Mouse (Mus musculus): ENCODE results near the gene Cd200.
"Not testable (repeated sequence)": the region's sequence is repeated elsewhere in the genome, so short reads cannot be mapped to it uniquely, and the experiment has no call there.

Gene Cd200

DNA sequence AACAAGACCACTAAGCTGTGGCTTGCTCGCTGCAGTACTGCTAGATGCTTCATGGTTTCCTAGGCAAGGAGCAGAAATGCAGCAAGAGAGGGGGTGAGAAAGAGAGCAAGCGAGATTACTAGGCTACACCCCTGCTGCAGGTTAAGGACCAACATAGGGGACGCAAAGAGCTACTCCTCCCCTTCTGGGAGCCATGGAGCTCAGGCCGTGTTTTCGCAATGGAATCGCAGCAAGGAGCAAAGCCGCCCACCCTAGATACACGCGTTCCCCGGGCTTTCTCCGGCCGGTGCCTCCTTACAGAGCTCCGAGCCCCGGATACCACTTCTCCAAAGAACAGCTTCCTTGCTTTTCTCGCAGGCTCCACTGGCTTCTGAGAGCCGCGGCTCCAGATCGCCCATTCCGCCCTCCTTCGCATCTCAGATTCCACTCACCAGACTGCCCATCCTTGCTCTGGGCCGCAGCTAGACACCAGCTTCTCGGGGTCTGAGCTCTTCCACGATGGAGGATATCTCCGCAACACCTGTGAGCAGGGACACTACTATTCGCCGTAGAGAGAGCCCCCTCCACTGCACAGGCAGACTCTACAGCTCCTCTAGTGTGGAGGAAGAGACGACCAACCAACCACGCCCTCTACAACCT, at the start of gene Cd200:
Gene Cd200 (minus strand): TSS at position 629 of the 639 bp plus-strand sequence.
- peak; percentile 45 for DNase-seq (ENCODE audit: low read depth, low spot score)

DNA sequence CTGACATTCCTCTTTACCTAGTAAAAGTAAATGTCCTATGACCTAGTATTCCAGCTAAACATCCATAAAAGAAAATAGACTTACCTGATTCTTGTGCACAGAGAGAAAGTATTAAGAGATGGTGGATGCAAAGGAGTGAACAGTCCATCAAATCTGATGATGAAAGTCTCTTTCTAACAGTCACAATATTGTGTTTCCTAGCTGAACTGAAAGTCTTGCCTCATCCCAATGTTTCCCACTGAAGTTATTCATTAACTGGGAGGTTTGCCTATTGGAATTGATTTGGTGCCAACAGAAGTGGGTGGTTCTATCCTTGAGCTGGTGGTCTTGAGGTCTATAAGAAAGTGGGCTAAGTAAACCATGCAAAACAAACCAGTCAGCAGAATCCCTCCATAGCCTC, 45.9 kb upstream of the Cd200 start:
- DNase-seq (ENCODE audit: low read depth, low spot score) = no peak

DNA sequence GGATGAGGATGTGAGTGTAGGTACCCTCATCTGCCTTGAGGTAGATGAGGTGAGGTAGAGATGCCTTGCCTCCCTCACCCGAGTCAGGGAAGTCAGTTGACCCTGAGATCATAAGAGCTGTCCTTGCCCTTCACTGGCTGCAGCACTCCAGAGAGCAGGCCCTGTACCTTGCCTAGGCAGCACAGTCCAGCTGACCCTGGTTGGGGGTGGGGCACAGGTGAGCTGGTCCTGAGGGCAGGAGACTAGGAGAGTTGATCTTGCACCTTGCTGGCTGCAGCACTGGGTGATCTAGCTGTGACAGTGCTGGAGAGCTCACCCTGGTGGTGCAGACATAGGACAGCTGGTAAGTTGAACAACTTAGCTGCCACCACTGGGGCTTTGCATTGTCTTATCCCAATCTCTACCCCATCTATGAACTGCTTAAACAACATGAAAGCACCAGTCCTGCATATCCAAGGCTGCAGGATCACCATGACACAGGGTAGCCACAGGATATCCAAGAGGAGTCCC, 28.4 kb upstream of the Cd200 start:
- no peak for DNase-seq (ENCODE audit: low read depth, low spot score)

DNA sequence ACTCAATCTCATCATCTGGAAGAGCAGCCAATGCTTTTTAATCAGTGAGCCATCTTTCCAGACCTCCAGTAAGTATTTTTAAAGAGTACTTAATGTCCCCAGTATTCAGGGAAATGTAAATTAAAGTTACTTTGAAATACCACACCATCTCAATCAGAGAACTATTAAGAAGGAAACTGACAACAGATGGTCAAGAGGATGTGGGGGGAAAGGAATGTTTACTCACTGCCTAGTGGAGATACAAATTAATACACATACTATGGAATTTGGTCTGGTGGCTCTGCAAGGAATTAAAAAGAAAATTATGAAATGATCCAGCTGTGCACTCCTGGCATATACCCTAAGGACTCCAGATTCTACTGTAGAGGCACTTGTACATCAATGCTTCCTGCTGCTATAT, 26.7 kb upstream of the Cd200 start:
- no peak for DNase-seq (ENCODE audit: low read depth, low spot score)

DNA sequence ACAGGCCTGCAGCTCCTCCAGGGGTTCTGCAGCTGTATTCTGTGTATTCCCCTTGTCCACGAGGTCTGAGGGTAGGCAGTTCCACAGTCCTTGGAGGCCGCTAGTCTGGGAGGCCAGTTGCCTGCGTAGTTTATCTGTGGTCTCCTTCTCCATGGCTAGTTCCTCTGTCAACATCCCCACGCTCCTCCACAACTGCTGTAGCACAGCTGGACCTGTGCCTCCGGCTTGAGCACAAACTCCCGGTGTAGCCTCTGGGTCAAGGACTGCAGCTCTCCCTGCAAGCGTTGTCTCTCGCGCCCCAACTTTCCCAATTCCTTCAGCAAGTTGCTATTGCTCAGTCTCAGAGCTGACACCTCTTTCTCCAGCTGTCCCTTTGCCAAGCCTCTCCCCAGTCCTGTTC, 18.8 kb upstream of the Cd200 start:
- no peak for DNase-seq (ENCODE audit: low read depth, low spot score)

DNA sequence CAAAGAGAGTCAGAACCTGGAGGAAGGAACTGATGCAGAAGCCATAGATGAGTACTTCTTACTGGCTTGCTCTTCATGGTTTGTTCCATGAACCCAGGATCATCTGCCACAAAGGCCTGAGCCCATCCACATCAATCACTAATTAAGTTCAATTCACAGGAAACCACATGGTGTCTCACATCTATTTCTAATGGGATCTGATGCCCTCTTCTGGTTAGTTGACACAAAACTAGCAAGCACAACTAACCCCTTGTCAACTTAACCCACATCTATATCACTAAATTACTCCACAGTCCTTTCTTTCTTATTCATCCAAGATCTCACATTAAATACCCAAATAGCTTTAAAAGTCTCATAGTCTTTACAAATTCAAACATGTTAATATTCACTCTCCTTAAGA, 4.6 kb upstream of the Cd200 start:
- peak; percentile 42 for DNase-seq (ENCODE audit: low read depth, low spot score)

DNA sequence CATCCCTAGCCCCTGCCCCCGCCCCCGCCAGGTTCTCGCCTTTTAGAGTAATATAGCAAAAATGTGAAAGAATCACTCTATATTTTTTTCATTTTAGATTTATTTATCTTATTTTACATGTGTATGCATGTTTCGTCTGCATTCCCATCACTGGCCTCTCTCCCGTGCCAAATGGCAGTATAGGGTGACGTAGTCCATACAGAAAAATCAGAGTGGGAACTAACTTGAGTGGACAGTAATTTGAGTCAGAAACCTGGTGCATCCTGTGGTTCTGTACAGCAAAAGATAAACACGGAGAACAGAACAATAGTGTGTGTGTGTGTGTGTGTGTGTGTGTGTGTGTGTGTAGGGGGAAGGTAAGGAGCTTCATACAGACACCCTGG, 202 bp upstream of the Cd200 start:
- DNase-seq (ENCODE audit: low read depth, low spot score) = not testable (repeated sequence)

DNA sequence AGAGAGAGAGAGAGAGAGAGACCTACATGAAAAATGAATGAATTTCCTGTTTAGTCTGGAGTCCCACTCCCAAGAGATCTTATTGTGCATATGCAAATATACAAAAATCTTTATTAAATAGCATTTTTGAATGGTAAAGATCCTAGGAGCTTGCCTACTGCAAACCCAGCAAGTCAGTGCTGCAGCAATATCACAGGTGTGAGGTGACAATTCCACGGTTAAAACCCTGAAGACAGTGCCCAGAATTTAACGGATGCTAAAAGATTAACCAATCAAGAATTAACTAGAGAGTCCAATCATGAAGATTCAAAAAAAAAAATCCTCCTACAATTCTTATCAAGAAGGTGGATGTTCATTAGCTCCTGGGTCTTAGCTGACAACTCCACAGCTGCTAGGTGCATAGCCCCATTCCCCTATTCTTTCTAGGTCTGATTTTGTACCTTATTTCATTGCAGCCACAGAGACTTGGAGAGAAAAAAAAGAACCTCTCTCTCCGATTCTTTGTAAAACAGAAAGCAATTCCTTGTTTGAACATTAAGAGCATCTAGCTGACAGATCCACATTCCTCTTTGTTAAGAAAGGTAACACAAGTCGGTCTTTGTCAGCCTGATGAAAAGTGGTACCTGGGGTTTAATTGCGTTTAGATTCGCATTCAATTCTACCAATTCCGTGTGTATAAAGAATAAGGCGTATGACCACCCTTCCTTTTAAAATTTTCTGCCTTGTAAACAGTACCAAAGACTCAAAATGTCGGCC, 1.0 kb downstream of the Cd200 start:
- no peak for DNase-seq (ENCODE audit: low read depth, low spot score)

DNA sequence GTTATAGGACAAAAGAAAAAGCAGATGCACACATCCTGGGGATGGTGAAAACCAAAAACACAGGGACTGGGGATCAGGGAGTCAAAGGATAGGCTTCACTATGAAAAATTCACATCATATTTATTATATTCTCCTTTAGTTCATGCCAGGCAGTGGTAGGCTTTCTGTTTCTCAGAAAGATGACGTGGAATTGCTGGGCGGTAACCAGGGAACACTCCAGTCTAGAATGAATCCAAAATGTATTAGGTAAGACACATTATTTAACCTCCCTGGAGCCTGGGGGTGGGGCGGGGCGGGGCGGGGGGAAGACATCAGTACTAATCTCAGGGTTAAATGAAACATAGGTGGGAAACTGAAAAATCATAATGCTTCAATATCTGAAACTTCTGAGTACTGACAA, 1.8 kb downstream of the Cd200 start:
- DNase-seq (ENCODE audit: low read depth, low spot score) = no peak

DNA sequence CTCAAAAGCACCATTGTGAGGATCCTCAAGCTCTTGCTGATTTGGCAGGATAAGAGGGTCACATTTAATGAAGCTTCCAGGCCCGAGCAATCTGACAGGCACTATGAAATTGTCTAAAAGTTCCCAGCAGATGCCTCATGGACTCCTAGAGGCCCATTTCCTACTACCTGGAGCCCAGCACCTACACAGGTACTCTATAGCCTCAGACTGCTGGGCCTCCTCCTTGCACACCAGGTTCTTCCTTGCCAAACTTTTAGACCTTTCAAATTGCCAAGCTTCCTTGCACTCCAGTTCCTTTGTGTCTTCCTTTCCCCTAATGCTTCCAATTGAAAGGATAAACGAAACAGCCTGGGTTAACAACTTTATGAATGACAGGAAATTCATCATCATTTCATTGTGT, 5.9 kb downstream of the Cd200 start:
- DNase-seq (ENCODE audit: low read depth, low spot score) = no peak

DNA sequence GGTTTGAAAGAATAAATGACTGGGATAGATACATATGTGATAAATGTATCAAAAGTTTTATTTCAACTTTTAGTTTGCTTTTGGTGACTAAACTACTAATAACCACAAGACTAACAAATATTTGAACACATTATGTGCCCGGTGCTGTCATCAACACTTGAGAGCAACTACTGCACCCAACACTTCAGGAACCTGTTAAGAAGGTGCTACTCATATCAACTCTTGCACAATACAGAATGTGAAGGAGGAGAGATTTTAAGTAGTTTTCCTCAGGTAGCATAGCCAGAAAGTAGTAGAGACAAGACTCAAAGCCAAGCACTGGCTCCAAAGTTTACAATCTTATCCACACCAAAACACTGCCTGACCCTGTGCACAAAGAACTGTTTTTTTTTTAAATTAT, 6.8 kb downstream of the Cd200 start:
- no peak for DNase-seq (ENCODE audit: low read depth, low spot score)

DNA sequence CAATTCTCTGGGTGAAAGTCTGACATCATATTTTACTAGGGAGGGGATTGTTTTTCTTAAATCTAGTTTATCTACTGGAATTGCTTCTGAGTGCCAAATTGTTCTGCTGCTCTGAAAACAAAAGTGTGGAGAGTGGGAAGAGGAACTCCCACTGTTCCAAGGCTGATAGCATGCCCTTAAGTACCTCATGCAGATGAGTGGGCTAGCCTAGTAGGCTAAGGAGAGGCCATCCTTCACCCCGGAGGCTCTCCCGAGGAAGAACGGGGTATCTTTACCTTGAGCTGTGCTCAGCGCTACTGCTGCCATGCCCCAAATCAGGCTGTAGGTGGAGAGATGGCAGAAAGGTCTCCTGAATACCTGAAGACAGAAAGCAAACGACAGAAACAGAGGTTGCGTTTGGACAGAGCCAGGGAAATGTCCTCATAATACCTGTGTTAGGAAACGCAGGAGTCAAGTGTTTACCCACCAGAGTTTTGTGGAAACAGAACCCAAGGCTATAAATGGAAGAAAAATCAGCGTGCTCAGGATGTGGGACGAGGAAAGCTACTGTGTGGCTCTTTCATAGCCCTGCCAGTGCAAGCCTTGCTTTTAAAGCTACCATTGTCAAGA, 8.8 kb downstream of the Cd200 start:
- DNase-seq (ENCODE audit: low read depth, low spot score) = peak; percentile 17

DNA sequence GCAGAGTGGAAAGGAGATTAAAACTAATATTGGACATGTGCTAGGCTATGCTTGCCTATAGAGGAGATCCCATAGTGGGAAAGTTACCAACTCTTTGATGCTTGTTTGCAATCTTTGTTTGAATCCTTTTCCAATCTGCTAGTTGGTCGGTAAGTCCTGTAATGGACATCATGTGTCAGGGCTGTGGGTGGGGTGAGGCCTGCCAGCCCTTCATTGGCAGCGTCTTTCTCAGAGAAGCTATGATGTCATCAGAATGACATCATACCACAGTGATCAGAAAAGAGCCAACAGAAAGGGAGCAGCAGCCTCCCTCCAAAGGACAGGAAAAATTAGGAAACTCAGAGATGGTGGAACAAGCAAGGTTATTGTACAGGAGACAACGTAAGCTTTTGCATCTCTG, 9.4 kb downstream of the Cd200 start:
- DNase-seq (ENCODE audit: low read depth, low spot score) = no peak

DNA sequence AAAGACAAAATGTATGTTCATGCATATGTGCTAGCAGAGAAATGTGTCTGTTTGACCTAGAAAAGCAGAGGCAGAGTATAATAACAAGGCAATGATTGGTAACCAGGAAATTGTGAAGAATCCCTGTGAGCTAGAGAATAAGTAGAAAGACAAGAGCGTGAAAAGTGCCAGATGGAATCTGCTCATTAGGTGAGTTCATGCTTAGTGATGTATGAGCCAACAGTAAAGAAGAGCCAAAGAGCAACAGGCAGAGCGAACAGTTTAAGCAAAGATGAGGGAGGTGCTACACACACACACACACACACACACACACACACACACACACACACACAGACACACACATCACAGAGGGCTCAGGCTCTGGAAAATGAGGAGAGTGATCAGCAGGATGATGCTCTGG, 11.4 kb downstream of the Cd200 start:
- DNase-seq (ENCODE audit: low read depth, low spot score) = no peak

DNA sequence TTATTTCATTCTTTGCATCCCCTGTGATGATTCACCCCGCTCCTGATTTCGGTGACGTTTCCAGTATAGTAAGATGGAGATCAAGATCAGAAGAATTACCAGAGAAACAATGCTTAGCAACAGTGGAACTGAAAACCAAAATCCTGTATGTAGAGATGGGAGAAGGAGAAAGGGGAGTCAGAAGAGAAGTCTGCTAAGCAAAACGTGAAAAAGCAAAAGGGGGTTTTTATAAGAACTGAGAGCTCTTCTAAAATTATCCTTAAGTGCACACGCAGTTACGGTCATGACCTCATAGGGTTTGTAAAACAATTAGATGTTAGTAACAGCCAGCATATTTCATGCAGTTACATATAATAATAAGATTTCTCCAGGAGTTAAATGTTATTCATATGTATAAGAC, 16.6 kb downstream of the Cd200 start:
- DNase-seq (ENCODE audit: low read depth, low spot score) = no peak

DNA sequence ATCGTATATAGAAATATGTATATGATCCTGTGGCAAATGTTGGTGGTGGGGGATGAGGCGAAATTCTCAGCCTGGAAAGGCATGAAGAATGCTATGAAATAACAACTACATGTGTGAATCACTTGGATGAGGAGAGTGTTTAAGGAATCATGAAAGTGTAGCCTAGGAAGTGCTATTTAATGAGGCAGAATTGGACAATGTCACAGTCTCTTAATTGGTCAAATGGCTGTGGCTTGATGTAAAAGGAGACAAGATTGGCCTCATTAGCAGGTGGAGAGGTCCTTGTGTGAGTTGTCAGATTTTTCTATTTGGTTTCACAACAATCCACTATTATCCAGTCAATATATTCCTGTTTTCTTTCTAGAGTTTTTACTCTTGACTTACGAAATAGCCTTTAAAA, 17.2 kb downstream of the Cd200 start:
- no peak for DNase-seq (ENCODE audit: low read depth, low spot score)

DNA sequence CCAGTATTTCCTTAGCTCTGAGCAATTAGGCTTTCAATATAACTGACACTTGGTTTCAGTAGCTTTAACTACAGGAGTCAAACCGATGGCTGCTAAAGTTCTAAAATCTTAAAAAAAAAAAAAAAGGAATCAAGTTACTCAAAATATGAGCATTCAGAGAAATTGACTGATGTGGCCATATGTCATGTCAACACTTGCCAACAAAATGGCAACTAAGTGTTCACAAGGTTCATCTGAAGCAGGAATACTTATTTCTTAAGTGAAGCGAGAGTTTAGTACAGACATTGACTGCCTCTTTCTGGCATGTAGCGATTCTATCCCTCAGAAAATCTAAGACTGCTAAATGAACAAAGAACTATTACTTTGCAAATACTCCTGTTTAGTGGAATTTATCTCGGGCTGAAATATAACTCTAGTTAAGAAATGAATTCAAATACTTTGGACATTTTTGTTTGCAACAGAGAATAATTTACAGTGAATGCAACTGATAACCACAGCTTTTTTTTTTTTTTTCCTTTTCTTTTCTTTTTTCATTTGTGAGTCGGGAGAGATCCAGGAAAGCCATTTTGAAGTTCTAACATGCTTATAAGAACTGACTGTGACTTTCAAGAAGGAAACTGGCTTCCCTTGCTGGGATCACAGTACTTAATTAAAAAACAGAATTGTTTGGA, 18.4 kb downstream of the Cd200 start:
- no peak for DNase-seq (ENCODE audit: low read depth, low spot score)

DNA sequence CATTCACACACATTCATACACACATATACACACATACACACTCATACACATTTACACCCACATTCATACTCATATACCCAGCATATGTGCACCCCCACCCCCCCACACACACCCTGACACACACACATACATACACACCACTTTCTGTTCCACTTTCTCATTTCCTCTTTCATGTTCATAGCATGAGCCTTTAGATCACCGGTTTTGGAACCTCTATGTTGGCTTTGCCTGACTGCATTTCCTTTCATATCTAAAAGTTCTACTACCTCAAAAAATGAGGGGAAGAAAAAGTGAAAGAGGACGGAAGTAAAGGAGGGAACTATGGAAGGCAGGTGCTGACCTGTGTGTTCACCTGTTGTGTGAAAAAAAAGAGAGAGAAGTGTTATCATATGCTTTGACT, 19.0 kb downstream of the Cd200 start:
- no peak for DNase-seq (ENCODE audit: low read depth, low spot score)

DNA sequence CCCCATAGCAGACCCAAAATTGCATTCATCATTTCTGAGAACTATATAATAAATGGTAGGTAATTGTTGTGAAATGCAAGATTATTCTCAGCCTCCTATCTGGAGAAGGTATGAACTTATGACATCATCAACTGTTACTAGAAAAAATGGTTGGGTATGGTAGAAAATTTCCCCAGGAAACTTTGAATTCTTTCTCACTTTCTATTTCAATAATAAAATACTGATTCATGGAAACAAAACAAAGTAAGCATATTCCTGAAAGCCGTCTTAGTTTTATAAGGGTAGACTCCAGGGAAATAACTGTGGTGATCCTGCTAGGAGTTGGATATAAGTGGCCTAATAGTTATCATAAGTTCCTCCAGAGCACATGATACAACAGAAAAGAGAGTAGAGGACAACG, 19.8 kb downstream of the Cd200 start:
- no peak for DNase-seq (ENCODE audit: low read depth, low spot score)

DNA sequence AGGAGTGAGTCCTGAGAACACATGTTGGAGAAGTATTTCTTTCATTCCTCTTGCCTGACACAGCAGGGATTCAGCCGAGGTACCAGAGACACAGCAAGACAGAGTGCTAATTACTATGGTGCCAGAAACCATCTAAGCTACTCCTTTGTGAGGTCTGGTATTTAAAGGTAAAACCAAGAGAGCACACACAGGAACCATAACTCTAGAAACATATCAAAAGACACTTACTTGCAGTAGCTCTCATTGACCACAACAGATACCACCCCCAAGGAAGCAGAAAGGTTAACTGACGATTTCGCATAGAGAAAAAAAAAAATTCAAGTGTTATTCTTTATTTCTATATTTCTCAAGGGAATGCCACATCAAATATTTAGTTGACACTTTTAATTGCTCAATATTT, 27.0 kb downstream of the Cd200 start:
- no peak for DNase-seq (ENCODE audit: low read depth, low spot score)

DNA sequence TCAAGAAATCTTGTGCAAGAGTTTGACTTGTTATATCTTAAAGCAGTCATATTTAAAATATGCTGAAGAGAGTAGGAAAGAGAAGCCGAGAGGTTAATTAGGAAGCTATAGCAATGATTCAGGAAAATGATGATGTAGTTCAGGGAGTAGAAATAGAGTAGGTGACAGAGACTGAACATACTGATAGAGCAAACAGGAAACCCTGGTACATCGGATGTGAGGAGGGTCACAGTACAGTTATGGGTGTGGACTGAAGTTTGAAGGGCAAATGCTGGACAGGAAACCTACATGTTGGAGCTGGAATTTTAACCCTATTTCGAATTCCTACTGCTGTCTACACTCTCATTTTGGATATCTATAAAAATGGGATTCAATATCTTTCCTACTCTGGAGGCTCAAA, 29.9 kb downstream of the Cd200 start:
- DNase-seq (ENCODE audit: low read depth, low spot score) = no peak

DNA sequence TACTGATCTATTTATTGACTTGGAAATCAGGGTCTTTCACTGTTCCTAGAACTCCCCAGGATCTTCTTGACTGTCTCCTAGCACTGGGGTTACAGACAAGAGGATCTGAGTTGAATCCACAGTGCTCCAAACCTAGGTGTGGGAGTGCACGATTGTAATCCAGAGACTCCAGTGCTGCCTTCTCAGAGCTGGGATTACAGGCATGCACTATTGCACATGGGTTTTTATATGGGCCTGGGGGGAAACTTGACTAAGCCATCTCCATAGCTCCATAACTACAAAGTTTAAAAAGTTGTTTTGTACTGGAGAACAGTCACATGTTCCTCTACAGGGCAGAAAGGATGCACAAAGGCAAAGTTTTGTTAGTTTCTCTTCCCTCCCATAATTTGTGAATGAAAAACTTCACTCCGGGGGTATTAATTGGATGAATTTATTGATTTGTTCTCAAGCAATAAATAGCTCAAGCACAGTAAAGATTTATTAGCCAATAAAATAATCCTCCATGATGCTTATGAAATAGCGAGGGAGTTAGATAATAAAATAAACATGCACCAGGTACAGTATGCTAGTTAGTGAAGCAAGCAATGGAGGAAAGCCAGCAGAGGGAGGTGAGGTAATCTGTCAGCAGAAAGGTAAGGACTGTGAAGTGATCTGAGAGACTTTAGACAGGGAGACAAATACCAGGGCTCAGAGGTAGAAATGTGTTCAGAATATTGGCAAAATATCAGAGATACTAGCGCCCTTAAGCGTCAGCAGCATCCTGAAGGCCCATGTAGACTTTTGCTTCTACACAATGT, 30.5 kb downstream of the Cd200 start:
- DNase-seq (ENCODE audit: low read depth, low spot score) = no peak

Measured in ES-CJ7 (cell line).